Mouse (Mus musculus) ES-E14 (cell line): ENCODE data around the gene S100a14. TPM values are rescaled to one million over a fixed set of nuclear protein-coding genes. Genes with fewer than 3 reads are reported as not detected.

Source experiments
- DNase-seq: peaks from one replicate; pipeline ENCODE4 v3.0.0-alpha.2; 2013; ENCODE audit warnings: low read depth, low spot score
- H3K27ac ChIP-seq: 2 replicates; pipeline ENCODE4 v1.5.1; 2012; ENCODE audit warnings: low read depth, mild to moderate bottlenecking, low read length, moderate library complexity, mixed read lengths; ENCODE audit not compliant: poor library complexity, insufficient read depth, severe bottlenecking
- H3K36me3 ChIP-seq: 2 replicates; pipeline ENCODE4 v1.6.1; 2012; ENCODE audit warnings: mild to moderate bottlenecking, low read length, moderate library complexity, mixed read lengths; ENCODE audit not compliant: control insufficient read depth, poor library complexity, insufficient read depth, severe bottlenecking
- H3K4me1 ChIP-seq, 2 experiments: fragments of 150-350 bp in 1 of 2; sonication (generic) in 1 of 2; 2 replicates each; pipeline ENCODE4 v1.6.1; 2012; ENCODE audit warnings: low read length in 2 of 2, mild to moderate bottlenecking in 1 of 2, mixed read lengths in 1 of 2; ENCODE audit not compliant: control insufficient read depth in 2 of 2, insufficient read depth in 2 of 2, poor library complexity in 1 of 2
- H3K4me3 ChIP-seq, 2 experiments: fragments of 150-350 bp in 1 of 2; sonication (generic) in 1 of 2; 2 replicates each; pipeline ENCODE4 v1.5.1; 2012; ENCODE audit warnings: low read length in 2 of 2, low read depth in 1 of 2, mild to moderate bottlenecking in 1 of 2, mixed read lengths in 1 of 2; ENCODE audit not compliant: insufficient read depth in 1 of 2, poor library complexity in 1 of 2, severe bottlenecking in 1 of 2
- H3K9ac ChIP-seq: 2 replicates; pipeline ENCODE4 v1.6.1; 2012; ENCODE audit warnings: low read depth, mild to moderate bottlenecking, low read length, mixed read lengths; ENCODE audit not compliant: poor library complexity, insufficient read depth, severe bottlenecking
- H3K9me3 ChIP-seq: fragments of 150-350 bp; sonication (generic); 2 replicates; pipeline ENCODE4 v1.6.1; 2012; ENCODE audit warnings: low read depth, mild to moderate bottlenecking, low read length; ENCODE audit not compliant: control insufficient read depth, insufficient read depth
- CHD2 ChIP-seq: IDR thresholded peaks from 2 replicates; pipeline ENCODE4 v1.6.1; 2014; ENCODE audit warnings: mild to moderate bottlenecking, low read depth, low read length, inconsistent platforms
- HCFC1 ChIP-seq: IDR thresholded peaks from 2 replicates; pipeline ENCODE4 v1.6.1; 2012; ENCODE audit warnings: low read length, inconsistent platforms, borderline replicate concordance; ENCODE audit not compliant: insufficient read depth
- MAFK ChIP-seq: IDR thresholded peaks from 2 replicates; pipeline ENCODE4 v1.6.1; 2014; ENCODE audit warnings: mild to moderate bottlenecking, low read depth, low read length, inconsistent platforms; ENCODE audit not compliant: insufficient read depth
- ZC3H11A ChIP-seq: IDR thresholded peaks from 2 replicates; pipeline ENCODE4 v1.6.1; 2012; ENCODE audit warnings: low read depth, mild to moderate bottlenecking, inconsistent platforms, low read length, borderline replicate concordance
- ZNF384 ChIP-seq: IDR thresholded peaks from 2 replicates; pipeline ENCODE4 v1.6.1; 2012; ENCODE audit warnings: low read depth, low read length, inconsistent platforms
- in situ Hi-C, 2 experiments: fragments of 600-800 bp; cut with MboI; formaldehyde crosslinking; loops; one replicate each; pipeline ENCODE4 v1.15.1; 2025; ENCODE audit warnings: low sequenced_read_pairs in 2 of 2, inconsistent platforms in 1 of 2; ENCODE audit not compliant: unreplicated experiment in 2 of 2
- total RNA-seq: library from RNA; depleted of rRNA; stranded (reverse); fragments of 300-350 nt; gene quantifications from 2 replicates; pipeline ENCODE4 v1.2.3, GENCODE M21; 2012

S100a14 gene
- total RNA-seq, 1 experiment, result 0.54 TPM

DNA sequence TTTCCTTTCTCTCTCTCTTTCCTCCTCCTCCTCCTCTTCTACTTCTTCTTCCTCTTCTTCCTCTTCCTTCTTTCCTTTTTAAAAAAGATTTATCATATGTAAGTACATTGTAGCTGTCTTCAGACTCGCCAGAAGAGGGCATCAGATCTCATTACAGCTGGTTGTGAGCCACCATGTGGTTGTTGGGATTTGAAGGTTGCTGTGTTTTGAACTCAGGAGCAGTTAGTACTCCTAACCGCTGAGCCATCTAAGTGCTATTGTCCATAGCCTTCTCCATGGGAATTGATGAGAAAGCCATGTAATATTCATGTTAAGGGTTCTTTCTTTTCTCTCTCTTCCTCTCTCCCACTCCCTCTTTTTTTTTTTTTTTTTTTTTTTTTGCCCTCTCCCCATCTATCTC lies 35.3 kb upstream of the S100a14 start:
- peaks cover 12% of the 10 kb centered on the region for H3K36me3 ChIP-seq
- no peak overlapping the region for H3K27ac ChIP-seq
- H3K9ac ChIP-seq, result no peak overlapping the region
- no peaks in the 10 kb centered on the region for H3K9me3 ChIP-seq
- in situ Hi-C loops, result no loop called here
- TF ChIP-seq ZNF384, result peak; percentile 70; the same call in 1 of the 2 replicates
- no peak for TF ChIP-seq MAFK
- no peak for TF ChIP-seq HCFC1
- no peak for TF ChIP-seq ZC3H11A
- TF ChIP-seq CHD2, result no peak
- H3K4me1 ChIP-seq, result no peaks in the 10 kb centered on the region
- no peak overlapping the region for H3K4me3 ChIP-seq
- DNase-seq, result no peak

DNA sequence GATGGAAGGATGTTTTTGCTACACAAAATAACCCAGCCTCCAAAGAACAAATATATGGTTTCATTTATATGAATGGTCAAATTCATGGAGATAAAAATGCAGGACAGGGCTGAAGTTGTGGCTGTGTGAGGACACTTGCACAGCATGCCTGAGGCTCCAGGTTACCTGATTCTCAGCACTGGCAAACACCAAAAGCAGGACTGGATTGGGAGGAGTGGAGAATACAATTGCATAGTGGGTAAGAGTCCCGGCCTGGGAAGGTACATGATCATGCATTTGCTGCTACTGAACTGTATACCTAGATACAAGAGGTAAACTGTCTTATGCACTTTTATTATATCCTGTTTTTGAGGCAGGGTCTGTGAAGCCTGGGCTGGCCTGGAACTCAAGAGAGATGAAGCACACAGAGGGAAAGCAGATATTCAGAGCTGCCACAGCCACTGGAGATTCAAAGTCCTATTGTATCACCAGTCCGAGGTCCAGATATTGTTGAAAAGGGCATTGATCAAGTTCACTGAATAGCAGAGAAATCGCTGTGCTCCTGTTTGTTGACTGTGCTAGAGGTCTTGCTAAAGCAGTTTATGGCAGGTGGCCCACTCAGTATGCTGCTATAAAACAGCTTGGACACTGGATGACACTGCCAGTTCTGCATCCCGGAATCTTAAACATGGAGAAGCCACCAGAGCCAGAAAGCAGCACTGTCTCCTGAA lies 32.7 kb upstream of the S100a14 start:
- no peak overlapping the region for H3K27ac ChIP-seq
- H3K36me3 ChIP-seq, result peaks cover 16% of the 10 kb centered on the region
- no peak for DNase-seq
- H3K4me1 ChIP-seq, result no peaks in the 10 kb centered on the region; a peak in 1 of 4 replicates
- no peak for TF ChIP-seq ZNF384
- TF ChIP-seq MAFK, result no peak
- no peaks in the 10 kb centered on the region for H3K9me3 ChIP-seq
- H3K9ac ChIP-seq, result no peak overlapping the region
- H3K4me3 ChIP-seq, result no peak overlapping the region
- in situ Hi-C loops, result no loop called here

DNA sequence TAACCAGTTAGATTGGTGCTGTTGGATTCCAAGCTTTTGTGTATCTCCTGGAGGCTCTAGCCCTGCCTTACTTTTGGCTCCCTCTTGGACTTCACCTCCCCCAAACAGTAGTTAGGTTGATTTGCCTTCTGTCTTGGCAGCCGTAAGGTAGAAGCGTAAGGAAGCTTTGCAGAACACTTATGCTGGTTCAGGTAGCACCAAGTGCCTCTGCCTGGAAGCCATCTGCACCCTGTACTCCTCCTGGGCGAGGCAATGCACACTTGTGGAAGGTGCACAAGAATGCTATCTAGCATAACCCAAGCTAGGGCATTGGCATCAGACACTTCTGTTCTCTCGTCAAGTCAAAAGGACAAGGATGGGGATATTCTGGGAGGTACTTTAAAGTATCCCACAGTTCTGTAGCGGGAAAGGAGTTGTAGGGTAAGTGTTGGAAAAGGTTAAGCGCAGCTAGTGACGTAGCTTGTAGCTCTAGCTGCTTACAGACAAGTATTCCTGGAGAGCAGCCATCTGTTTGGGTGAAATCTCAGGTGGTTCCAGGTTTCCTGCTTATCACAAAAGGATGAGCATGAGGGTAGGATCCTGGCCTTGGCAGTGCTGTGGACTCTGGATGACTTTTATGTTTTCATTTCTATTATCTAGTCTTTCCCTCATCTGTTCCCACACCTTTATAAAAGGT lies 30.7 kb upstream of the S100a14 start:
- no peaks in the 10 kb centered on the region; a peak in 1 of 4 replicates for H3K4me1 ChIP-seq
- TF ChIP-seq CHD2, result no peak
- TF ChIP-seq HCFC1, result no peak
- no peak for TF ChIP-seq ZC3H11A
- TF ChIP-seq ZNF384, result no peak
- no peak for TF ChIP-seq MAFK
- H3K27ac ChIP-seq, result no peak overlapping the region
- no peaks in the 10 kb centered on the region for H3K9me3 ChIP-seq
- no peak overlapping the region for H3K4me3 ChIP-seq
- in situ Hi-C loops, result no loop called here
- no peak overlapping the region for H3K9ac ChIP-seq
- DNase-seq, result no peak
- H3K36me3 ChIP-seq, result peaks cover 18% of the 10 kb centered on the region

DNA sequence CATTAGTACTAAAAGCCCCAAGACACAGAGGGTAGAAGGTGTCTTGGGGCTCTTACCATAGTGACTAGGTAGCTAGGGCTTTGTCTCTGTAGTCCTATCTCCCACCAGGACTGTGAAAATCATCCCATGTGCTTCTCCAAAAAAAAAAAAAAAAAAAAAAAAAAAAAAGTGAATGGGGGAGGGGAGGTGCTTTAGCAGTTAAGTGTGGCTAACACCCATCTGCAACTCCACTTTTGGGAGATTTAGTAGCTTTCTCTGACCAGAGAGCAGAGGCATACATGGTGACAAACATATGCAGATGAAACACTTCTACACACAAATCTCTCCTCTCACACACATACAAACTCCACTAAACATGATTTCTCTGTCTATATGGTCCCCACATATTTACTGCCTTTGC lies 29.1 kb upstream of the S100a14 start:
- in situ Hi-C loops, result no loop called here
- Histone ChIP-seq H3K4me1 (no peaks in the 10 kb centered on the region; a peak in 1 of 4 replicates), H3K27ac (no peak overlapping the region), H3K4me3 (no peak overlapping the region), H3K9me3 (no peaks in the 10 kb centered on the region), H3K9ac (no peak overlapping the region), H3K36me3 (peaks cover 27% of the 10 kb centered on the region)
- no peak for DNase-seq
- TF ChIP-seq MAFK (no peak), HCFC1 (no peak), ZNF384 (peak; percentile 91), ZC3H11A (no peak)
